Mouse (Mus musculus): ENCODE results near the gene Arrdc5.

DNA sequence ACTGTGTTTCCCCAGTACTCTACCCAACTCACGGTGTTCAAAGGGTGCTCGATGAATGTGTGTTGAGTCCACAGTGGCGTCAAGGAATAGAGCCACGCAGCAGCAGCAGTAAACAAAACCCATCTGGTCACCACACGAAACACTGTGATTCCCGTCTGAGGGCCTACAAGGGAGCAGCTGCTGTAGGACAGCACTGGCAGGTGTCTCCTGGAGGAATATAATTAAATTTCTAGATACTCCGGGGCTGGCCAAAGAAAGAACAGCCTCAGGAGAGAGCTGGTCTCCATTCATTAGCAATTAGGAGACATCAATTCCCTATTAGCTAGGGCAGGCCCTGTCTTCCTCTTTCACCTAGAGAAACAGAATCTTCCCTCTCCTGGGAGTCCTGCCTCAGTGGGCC, 54.5 kb downstream of the Arrdc5 start:
- TF ChIP-seq CTCF (IDR thresholded peaks at IDR 0.05; ENCODE audit: insufficient read depth, low read depth, low read length) (no peak), POLR2A (IDR thresholded peaks at IDR 0.05; ENCODE audit: insufficient read depth, low read depth, low read length) (no peak)

Data from olfactory bulb, adult 2 months (tissue).